Mouse (Mus musculus) heart, embryonic 16.5 days (tissue): ENCODE data around the gene Olfr360. TPM values are rescaled to one million over a fixed set of nuclear protein-coding genes. Genes with fewer than 3 reads are reported as not detected.
"Not testable (repeated sequence)": the region's sequence is repeated elsewhere in the genome, so short reads cannot be mapped to it uniquely, and the experiment has no call there.

Source experiments
- ATAC-seq: fragments of 200-750 bp; cut with Nextera tagmentation; replicated peaks from 2 replicates; pipeline ENCODE4 v1.8.0; 2017; ENCODE audit warnings: moderate number of reproducible peaks; ENCODE audit not compliant: insufficient read depth, low FRiP score; ENCODE audit errors: extremely low read depth
- H3K27ac ChIP-seq: fragments of 300-500 bp; sonication (generic); 2 replicates; pipeline ENCODE4 v1.5.1; 2014; ENCODE audit warnings: mild to moderate bottlenecking, low read length, control low read depth, moderate library complexity
- H3K27me3 ChIP-seq: fragments of 300-500 bp; sonication (generic); 2 replicates; pipeline ENCODE4 v1.6.1; 2014; ENCODE audit warnings: low read length, mixed read lengths; ENCODE audit not compliant: control insufficient read depth, insufficient read depth
- H3K36me3 ChIP-seq: fragments of 300-500 bp; sonication (generic); 2 replicates; pipeline ENCODE4 v1.6.1; 2014; ENCODE audit not compliant: control insufficient read depth, insufficient read depth
- H3K4me1 ChIP-seq: fragments of 300-500 bp; sonication (generic); 2 replicates; pipeline ENCODE4 v1.6.1; 2014; ENCODE audit warnings: low read length, mixed read lengths; ENCODE audit not compliant: control insufficient read depth, insufficient read depth
- H3K4me2 ChIP-seq: fragments of 300-500 bp; sonication (generic); 2 replicates; pipeline ENCODE4 v1.6.1; 2014; ENCODE audit warnings: low read depth, mild to moderate bottlenecking, control low read depth, low read length
- H3K4me3 ChIP-seq: fragments of 300-500 bp; sonication (generic); 2 replicates; pipeline ENCODE4 v1.5.1; 2014; ENCODE audit warnings: mild to moderate bottlenecking, control low read depth, low read length
- H3K9ac ChIP-seq: fragments of 300-500 bp; sonication (generic); 2 replicates; pipeline ENCODE4 v1.6.1; 2014; ENCODE audit warnings: low read length, control low read depth
- H3K9me3 ChIP-seq: fragments of 300-500 bp; sonication (generic); replicated peaks from 2 replicates; pipeline ENCODE4 v1.6.1; 2016; ENCODE audit warnings: low read length; ENCODE audit not compliant: control insufficient read depth
- WGBS: fragments of 180-500 bp; shearing (Covaris S2); extraction: QIAGEN DNeasy Blood & Tissue Kit; methylation state at CpG from one replicate; pipeline ENCODE4 v1.1.7; 2014; 5-methylcytosine and 5-hydroxymethylcytosine counted together
- polyA plus RNA-seq: library from polyadenylated mRNA; unstranded; fragments of >200 nt; fragmentation: Nextera tagmentation; extraction: Ambion mirVana; gene quantifications from 2 replicates; pipeline ENCODE4 v1.2.1, GENCODE M21; 2015

Gene Olfr360
- not detected in 2 replicates for polyA plus RNA-seq

DNA sequence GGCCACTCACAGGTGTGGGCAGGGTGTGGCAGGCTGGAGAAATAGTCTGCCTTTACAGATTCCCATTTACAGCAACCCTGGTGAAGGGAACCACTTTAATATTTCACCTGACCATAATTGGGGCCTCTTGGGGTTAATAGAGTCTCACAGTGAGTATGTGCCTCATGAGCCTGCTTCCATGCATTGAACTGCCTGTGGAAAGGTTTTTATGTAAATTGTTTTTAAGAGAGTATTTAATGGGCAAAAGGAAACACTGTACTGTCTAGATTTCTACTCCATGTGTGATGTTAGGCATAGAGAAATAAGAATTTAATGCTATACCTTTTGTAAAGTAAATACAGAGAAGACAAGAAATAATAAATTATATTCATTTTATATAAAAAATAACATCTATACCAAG is at the start of gene Olfr360:
Gene Olfr360 (plus strand): TSS at position 301 of the 400 bp plus-strand sequence.
- H3K9me3 ChIP-seq: no peaks in the 10 kb centered on the region
- ATAC-seq: no peak
- no peak within 1 kb of the TSS for H3K4me2 ChIP-seq
- H3K9ac ChIP-seq: no peak within 1 kb of the TSS
- no peaks in the 10 kb centered on the region for H3K27me3 ChIP-seq
- H3K4me3 ChIP-seq: no peak within 1 kb of the TSS
- H3K27ac ChIP-seq: no peak within 1 kb of the TSS
- H3K4me1 ChIP-seq: no peaks in the 10 kb centered on the region
- no peaks in the 10 kb centered on the region for H3K36me3 ChIP-seq

DNA sequence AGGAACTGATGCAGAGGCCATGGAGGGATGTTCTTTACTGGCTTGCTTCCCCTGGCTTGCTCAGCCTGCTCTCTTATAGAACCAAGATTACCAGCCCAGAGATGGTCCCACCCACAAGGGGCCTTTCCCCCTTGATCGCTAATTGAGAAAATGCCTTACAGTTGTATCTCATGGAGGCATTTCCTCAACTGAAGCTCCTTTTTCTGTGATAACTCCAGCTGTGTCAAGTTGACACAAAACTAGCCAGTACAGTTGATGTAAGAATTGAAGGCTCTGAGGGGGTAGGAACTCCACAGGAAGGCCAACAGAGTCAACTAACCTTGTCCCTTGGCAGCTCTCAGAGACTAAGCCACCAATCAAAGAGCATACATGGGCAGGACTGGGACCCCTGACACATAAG is 23.6 kb downstream of the Olfr360 start, which contains the start of gene Olfr361:
Gene Olfr361 (minus strand): TSS at position 101 of the 400 bp plus-strand sequence.
- not testable (repeated sequence) for H3K9ac ChIP-seq, H3K9me3 ChIP-seq, H3K27me3 ChIP-seq, H3K36me3 ChIP-seq, H3K27ac ChIP-seq, H3K4me2 ChIP-seq, H3K4me3 ChIP-seq, H3K4me1 ChIP-seq, ATAC-seq
- WGBS: no CpG with 5 or more reads among the region's 1 CpGs

DNA sequence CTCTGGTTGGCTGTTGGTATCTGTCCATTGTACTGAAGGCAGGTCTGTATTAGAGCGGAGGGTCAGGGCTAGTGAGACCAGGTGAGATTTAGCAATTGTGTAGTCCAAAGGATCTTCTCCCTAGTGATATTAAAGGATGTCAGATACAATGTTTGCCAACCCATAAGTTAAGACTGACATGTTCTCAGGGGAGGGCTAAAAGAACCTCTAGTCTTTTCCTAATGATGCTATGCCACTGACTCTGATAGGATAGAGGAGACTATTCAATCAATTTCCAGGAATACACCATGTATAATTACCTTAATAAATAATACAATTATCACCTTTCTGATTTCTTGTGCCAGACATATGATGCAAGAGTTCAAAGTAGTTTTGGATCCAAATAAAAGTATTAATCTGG is 52.3 kb downstream of the Olfr360 start, which contains the start of gene Olfr362:
Gene Olfr362 (minus strand): TSS at position 101 of the 400 bp plus-strand sequence.
- Histone ChIP-seq H3K27me3 (no peaks in the 10 kb centered on the region), H3K4me1 (no peaks in the 10 kb centered on the region), H3K4me3 (no peak within 1 kb of the TSS), H3K36me3 (no peaks in the 10 kb centered on the region), H3K9ac (no peak within 1 kb of the TSS), H3K9me3 (no peaks in the 10 kb centered on the region; the same call in 1 of the 2 replicates), H3K27ac (no peak within 1 kb of the TSS), H3K4me2 (no peak within 1 kb of the TSS)
- 81% methylated on average over 1 of the region's 1 CpGs for WGBS
- ATAC-seq: no peak

Other genes starting within 250 kb of the Olfr360 start
- gene Olfr3, start 248.7 kb upstream of the Olfr360 start, polyA plus RNA-seq: not detected in 2 replicates
- gene Olfr350, start 219.4 kb upstream of the Olfr360 start, polyA plus RNA-seq: not detected in 2 replicates
- gene Olfr351, start 203.1 kb upstream of the Olfr360 start, polyA plus RNA-seq: not detected in 2 replicates
- not detected in 2 replicates for gene Olfr352, start 197.3 kb upstream of the Olfr360 start, polyA plus RNA-seq
- not detected in 2 replicates for gene Olfr353, start 172.8 kb upstream of the Olfr360 start, polyA plus RNA-seq
- gene Olfr354, start 160.1 kb upstream of the Olfr360 start, polyA plus RNA-seq: not detected in 2 replicates
- gene Olfr355, start 136.8 kb upstream of the Olfr360 start, polyA plus RNA-seq: not detected in 2 replicates
- not detected in 2 replicates for gene Olfr356, start 128.6 kb upstream of the Olfr360 start, polyA plus RNA-seq
- not detected in 2 replicates for gene Olfr357, start 71.9 kb upstream of the Olfr360 start, polyA plus RNA-seq
- not detected in 2 replicates for gene Olfr358, start 56.4 kb upstream of the Olfr360 start, polyA plus RNA-seq
- not detected in 2 replicates for gene Olfr361, start 23.5 kb downstream of the Olfr360 start, polyA plus RNA-seq
- gene Olfr362, start 52.2 kb downstream of the Olfr360 start, polyA plus RNA-seq: not detected in 2 replicates
- gene Olfr364-ps1, start 73.6 kb downstream of the Olfr360 start, polyA plus RNA-seq: not detected in 2 replicates
- not detected in 2 replicates for gene Olfr365, start 122.5 kb downstream of the Olfr360 start, polyA plus RNA-seq
- gene Olfr366, start 145.8 kb downstream of the Olfr360 start, polyA plus RNA-seq: not detected in 2 replicates